11 mouse cellular contexts compared by ENCODE assay signal in the genomic region with DNA sequence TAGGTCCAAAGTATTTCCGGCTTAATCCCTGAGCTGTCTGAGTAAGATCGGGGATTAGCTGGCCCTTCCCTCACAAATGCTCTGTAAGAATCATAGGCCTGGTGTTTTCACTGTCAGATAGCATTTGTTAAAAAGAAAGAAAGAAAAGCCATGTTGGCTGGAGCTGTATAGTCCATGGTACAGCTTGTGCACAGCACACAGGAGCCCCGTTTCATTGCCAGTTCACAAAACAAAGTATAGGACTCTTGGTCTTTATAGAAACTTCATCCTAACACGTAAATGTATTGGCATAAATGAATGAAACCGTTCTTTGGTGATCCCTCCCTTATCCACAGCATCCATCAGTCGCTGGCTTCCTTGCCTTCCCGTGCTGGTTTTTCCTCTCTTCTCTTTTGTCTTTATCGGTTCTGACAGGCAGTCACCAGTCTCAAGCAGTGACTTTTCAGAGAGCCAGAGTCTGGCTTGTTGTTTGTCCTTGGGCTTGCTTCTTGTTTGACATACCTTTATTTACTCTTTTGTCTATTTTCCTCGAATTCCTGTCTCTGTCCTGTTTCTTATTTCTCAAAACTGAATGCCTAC.
DNase-seq lines count a peak whose midpoint lies in the region; ATAC-seq and TF ChIP-seq lines count a peak whose summit lies in the region.
"Had no signal": no experiment of that assay in that cellular context is flagged by ENCODE, and none has a peak within 500 bp of the region (broad histone marks: within the 10 kb centered on the region; RNA-seq: fewer than 3 reads in every experiment).

No protein-coding gene starts in this region.

- H3K36me3 ChIP-seq in hindbrain, embryonic 15.5 days = no peaks in the 10 kb centered on the region
- no peaks in the 10 kb centered on the region for H3K36me3 ChIP-seq in hindbrain, embryonic 14.5 days (replicated peaks; ENCODE audit: control insufficient read depth, insufficient read depth)
- H3K36me3 ChIP-seq in forebrain, embryonic 14.5 days (ENCODE audit: control insufficient read depth, insufficient read depth, low read length) = no peaks in the 10 kb centered on the region
- H3K36me3 ChIP-seq in midbrain, embryonic 14.5 days (ENCODE audit: control insufficient read depth, insufficient read depth, low read length) = no peaks in the 10 kb centered on the region
- H3K36me3 ChIP-seq in thymus, adult 2 months (ENCODE audit: control insufficient read depth, insufficient read depth, low read length) = no peaks in the 10 kb centered on the region
- H3K36me3 ChIP-seq: embryonic facial prominence, embryonic 13.5 days had no signal

- H3K27me3 ChIP-seq in cerebellum, adult 2 months (ENCODE audit: control insufficient read depth, insufficient read depth, low read length) = no peaks in the 10 kb centered on the region
- no peaks in the 10 kb centered on the region for H3K27me3 ChIP-seq in hindbrain, embryonic 15.5 days
- H3K27me3 ChIP-seq in hindbrain, embryonic 14.5 days (ENCODE audit: control insufficient read depth, insufficient read depth, low read length) = no peaks in the 10 kb centered on the region
- no peaks in the 10 kb centered on the region for H3K27me3 ChIP-seq in forebrain, embryonic 14.5 days (replicated peaks; ENCODE audit: control insufficient read depth, insufficient read depth, low read length)
- no peaks in the 10 kb centered on the region for H3K27me3 ChIP-seq in midbrain, embryonic 14.5 days (ENCODE audit: control insufficient read depth, insufficient read depth, low read length)
- H3K27me3 ChIP-seq in thymus, adult 2 months (ENCODE audit: control insufficient read depth, insufficient read depth, low read length) = no peaks in the 10 kb centered on the region
- H3K27me3 ChIP-seq: embryonic facial prominence, embryonic 13.5 days had no signal

- H3K4me3 ChIP-seq in cerebellum, adult 2 months (replicated peaks; ENCODE audit: insufficient read depth, low read depth, low read length) = no peak overlapping the region
- H3K4me3 ChIP-seq in hindbrain, embryonic 15.5 days = no peak overlapping the region
- H3K4me3 ChIP-seq in hindbrain, embryonic 14.5 days (replicated peaks; ENCODE audit: low read length) = no peak overlapping the region
- no peak overlapping the region for H3K4me3 ChIP-seq in forebrain, embryonic 14.5 days (ENCODE audit: low read depth, low read length)
- no peak overlapping the region for H3K4me3 ChIP-seq in midbrain, embryonic 14.5 days (replicated peaks; ENCODE audit: low read depth, low read length)
- no peak overlapping the region for H3K4me3 ChIP-seq in thymus, adult 2 months (ENCODE audit: control insufficient read depth, insufficient read depth, low read length)
- H3K4me3 ChIP-seq: embryonic facial prominence, embryonic 13.5 days had no signal

- ATAC-seq in hindbrain, embryonic 15.5 days (ENCODE audit: low FRiP score, low read depth) = no peak
- ATAC-seq in hindbrain, embryonic 14.5 days (ENCODE audit: low FRiP score) = no peak
- no peak for ATAC-seq in forebrain, embryonic 14.5 days
- ATAC-seq in midbrain, embryonic 14.5 days (ENCODE audit: low FRiP score, low TSS enrichment) = no peak

- no peak for TF ChIP-seq POLR2A in cerebellum, adult 2 months (IDR thresholded peaks at IDR 0.05; ENCODE audit: borderline replicate concordance, insufficient read depth, low read length)
- TF ChIP-seq POLR2A in thymus, adult 2 months (IDR thresholded peaks at IDR 0.05; ENCODE audit: control insufficient read depth, extremely low read depth, insufficient read depth, low read length, poor library complexity) = no peak

- peaks cover 6% of the 10 kb centered on the region for H3K4me1 ChIP-seq in cerebellum, adult 2 months (ENCODE audit: control insufficient read depth, insufficient read depth, low read length)
- H3K4me1 ChIP-seq in hindbrain, embryonic 15.5 days (replicated peaks) = peaks cover 12% of the 10 kb centered on the region; the same call in 1 of the 2 replicates
- no peaks in the 10 kb centered on the region for H3K4me1 ChIP-seq in hindbrain, embryonic 14.5 days (replicated peaks; ENCODE audit: control insufficient read depth, insufficient read depth, low read length)
- peaks cover 19% of the 10 kb centered on the region for H3K4me1 ChIP-seq in forebrain, embryonic 14.5 days (ENCODE audit: control insufficient read depth, insufficient read depth, low read length)
- H3K4me1 ChIP-seq in midbrain, embryonic 14.5 days (ENCODE audit: control insufficient read depth, insufficient read depth, low read length) = peaks cover 22% of the 10 kb centered on the region
- no peaks in the 10 kb centered on the region for H3K4me1 ChIP-seq in thymus, adult 2 months (replicated peaks; ENCODE audit: control insufficient read depth, insufficient read depth, low read length)
- H3K4me1 ChIP-seq: embryonic facial prominence, embryonic 13.5 days had no signal

- DNase-seq in cerebellum, adult 2 months = peak in 1 of 2 experiments; percentile 35
- DNase-seq in cerebellum, adult 11 months = no peak
- no peak for DNase-seq in hindbrain, embryonic 14.5 days (ENCODE audit: low spot score)
- peak; percentile 16 for DNase-seq in forebrain, embryonic 14.5 days (ENCODE audit: low spot score)
- DNase-seq in midbrain, embryonic 14.5 days = peak; percentile 34
- DNase-seq in thymus, adult 2 months = no peak
- DNase-seq in kidney, postnatal 10 days = no peak
- DNase-seq: heart, postnatal 36 days; kidney, adult 18-20 months had no signal

- TF ChIP-seq CTCF in cerebellum, adult 2 months (IDR thresholded peaks at IDR 0.05; ENCODE audit: borderline replicate concordance, insufficient read depth, low read depth, low read length) = no peak
- TF ChIP-seq CTCF in thymus, adult 2 months (IDR thresholded peaks at IDR 0.05; ENCODE audit: borderline replicate concordance, control insufficient read depth, extremely low read depth, insufficient read depth, low read length, poor library complexity) = no peak

- H3K9ac ChIP-seq in hindbrain, embryonic 15.5 days = no peak overlapping the region
- H3K9ac ChIP-seq in hindbrain, embryonic 14.5 days = no peak overlapping the region
- no peak overlapping the region for H3K9ac ChIP-seq in forebrain, embryonic 14.5 days (ENCODE audit: low read length)
- H3K9ac ChIP-seq in midbrain, embryonic 14.5 days (replicated peaks; ENCODE audit: low read length) = no peak overlapping the region
- H3K9ac ChIP-seq: embryonic facial prominence, embryonic 13.5 days had no signal

- H3K27ac ChIP-seq in cerebellum, adult 2 months (ENCODE audit: insufficient read depth, low read length) = peak overlapping the region; percentile 73; the same call in 1 of the 2 replicates
- peak overlapping the region; percentile 42 for H3K27ac ChIP-seq in hindbrain, embryonic 15.5 days (replicated peaks)
- no peak overlapping the region for H3K27ac ChIP-seq in hindbrain, embryonic 14.5 days
- H3K27ac ChIP-seq in forebrain, embryonic 14.5 days (ENCODE audit: low read depth, low read length) = no peak overlapping the region
- H3K27ac ChIP-seq in midbrain, embryonic 14.5 days (replicated peaks; ENCODE audit: low read depth, low read length) = peak overlapping the region; percentile 41; the same call in 1 of the 2 replicates
- H3K27ac ChIP-seq in thymus, adult 2 months (ENCODE audit: control insufficient read depth, insufficient read depth, low read length) = no peak overlapping the region
- H3K27ac ChIP-seq: embryonic facial prominence, embryonic 13.5 days had no signal

- H3K4me2 ChIP-seq in hindbrain, embryonic 15.5 days = no peak overlapping the region
- no peak overlapping the region for H3K4me2 ChIP-seq in hindbrain, embryonic 14.5 days (replicated peaks)
- H3K4me2 ChIP-seq in forebrain, embryonic 14.5 days (ENCODE audit: low read length) = no peak overlapping the region
- H3K4me2 ChIP-seq in midbrain, embryonic 14.5 days (ENCODE audit: low read length) = no peak overlapping the region
- H3K4me2 ChIP-seq: embryonic facial prominence, embryonic 13.5 days had no signal

- WGBS in cerebellum, adult 2 months = 24% methylated on average over 9 of the region's 9 CpGs
- 58% methylated on average over 9 of the region's 9 CpGs for WGBS in hindbrain, embryonic 15.5 days
- WGBS in hindbrain, embryonic 14.5 days = 53% methylated on average over 9 of the region's 9 CpGs
- WGBS in forebrain, embryonic 14.5 days = 48% methylated on average over 9 of the region's 9 CpGs
- WGBS in midbrain, embryonic 14.5 days = 28% methylated on average over 9 of the region's 9 CpGs
- WGBS in thymus, adult 2 months = 88% methylated on average over 9 of the region's 9 CpGs

- H3K9me3 ChIP-seq in hindbrain, embryonic 15.5 days = no peaks in the 10 kb centered on the region
- H3K9me3 ChIP-seq in hindbrain, embryonic 14.5 days (ENCODE audit: control insufficient read depth, low read length) = no peaks in the 10 kb centered on the region
- no peaks in the 10 kb centered on the region for H3K9me3 ChIP-seq in forebrain, embryonic 14.5 days (replicated peaks; ENCODE audit: control insufficient read depth, low read length)
- no peaks in the 10 kb centered on the region for H3K9me3 ChIP-seq in midbrain, embryonic 14.5 days (ENCODE audit: control insufficient read depth, low read length)
- H3K9me3 ChIP-seq: embryonic facial prominence, embryonic 13.5 days had no signal

Comparison
In these comparisons a context has a peak if more than half of its experiments do, and no peak if none do; other contexts are left out.
1. H3K27ac ChIP-seq: peak in cerebellum, adult 2 months (single experiment), hindbrain, embryonic 15.5 days (single experiment) and midbrain, embryonic 14.5 days (single experiment); none in hindbrain, embryonic 14.5 days (single experiment), forebrain, embryonic 14.5 days (single experiment) and thymus, adult 2 months (single experiment).
2. DNase-seq: peak in forebrain, embryonic 14.5 days (single experiment) and midbrain, embryonic 14.5 days (single experiment); none in cerebellum, adult 11 months (single experiment), hindbrain, embryonic 14.5 days (single experiment), thymus, adult 2 months (single experiment) and kidney, postnatal 10 days (single experiment).